Mouse (Mus musculus) kidney, embryonic 15.5 days (tissue): Measurements from ENCODE around the gene Mex3a. TPM values are rescaled to one million over a fixed set of nuclear protein-coding genes. Genes with fewer than 3 reads are reported as not detected.

ENCODE experiments used
- ATAC-seq: fragments of 200-750 bp; cut with Nextera tagmentation; replicated peaks from 2 replicates; pipeline ENCODE4 v1.8.0; 2017; ENCODE audit warnings: moderate TSS enrichment; ENCODE audit not compliant: low FRiP score
- H3K27ac ChIP-seq: fragments of 300-500 bp; sonication (generic); 2 replicates; pipeline ENCODE4 v1.5.1; 2015; ENCODE audit warnings: mild to moderate bottlenecking, inconsistent platforms
- H3K27me3 ChIP-seq: fragments of 300-500 bp; sonication (generic); 2 replicates; pipeline ENCODE4 v1.6.1; 2015; ENCODE audit warnings: inconsistent platforms
- H3K36me3 ChIP-seq: fragments of 300-500 bp; sonication (generic); 2 replicates; pipeline ENCODE4 v1.6.1; 2015; ENCODE audit warnings: inconsistent platforms
- H3K4me1 ChIP-seq: fragments of 300-500 bp; sonication (generic); 2 replicates; pipeline ENCODE4 v1.6.1; 2015; ENCODE audit warnings: inconsistent platforms
- H3K4me2 ChIP-seq: fragments of 300-500 bp; sonication (generic); 2 replicates; pipeline ENCODE4 v1.6.1; 2015; ENCODE audit warnings: moderate library complexity, mild to moderate bottlenecking, inconsistent platforms
- H3K4me3 ChIP-seq: fragments of 300-500 bp; sonication (generic); replicated peaks from 2 replicates; pipeline ENCODE4 v1.5.1; 2015; ENCODE audit warnings: mild to moderate bottlenecking, inconsistent platforms
- H3K9ac ChIP-seq: fragments of 300-500 bp; sonication (generic); 2 replicates; pipeline ENCODE4 v1.6.1; 2015; ENCODE audit warnings: mild to moderate bottlenecking, inconsistent platforms
- H3K9me3 ChIP-seq: fragments of 300-500 bp; sonication (generic); replicated peaks from 2 replicates; pipeline ENCODE4 v1.6.1; 2016; ENCODE audit warnings: inconsistent platforms
- WGBS: fragments of 180-500 bp; shearing (Covaris S2); methylation state at CpG from one replicate; pipeline ENCODE4 v1.1.7; 2015; ENCODE audit warnings: mixed read lengths; 5-methylcytosine and 5-hydroxymethylcytosine counted together
- polyA plus RNA-seq: library from polyadenylated mRNA; unstranded; fragments of >200 nt; fragmentation: Nextera tagmentation; extraction: Ambion mirVana; gene quantifications from 2 replicates; pipeline ENCODE4 v1.2.1, GENCODE M21; 2015

Mex3a gene
- polyA plus RNA-seq, 1 experiment from 2014 or later: 22.0 TPM

- ATAC-seq: peak; percentile 81
- H3K4me3 ChIP-seq: peak overlapping the region; percentile 88
- peaks cover 72% of the 10 kb centered on the region for H3K4me1 ChIP-seq
- H3K9me3 ChIP-seq: no peaks in the 10 kb centered on the region
- WGBS: 1% methylated on average over 62 of the region's 63 CpGs
- H3K27ac ChIP-seq: peak overlapping the region; percentile 99
- H3K9ac ChIP-seq: peak overlapping the region; percentile 97
- H3K36me3 ChIP-seq: peaks cover 7% of the 10 kb centered on the region
- no peaks in the 10 kb centered on the region for H3K27me3 ChIP-seq
- H3K4me2 ChIP-seq: peak overlapping the region; percentile 87
These were observed 572 bp upstream of the Mex3a start for GRCm38 (mm10) chr3:88531348-88532298.

GRCm38 (mm10) chr3:88532689-88533511 lies 705 bp downstream of the Mex3a start:
- H3K4me2 ChIP-seq: peak overlapping the region; percentile 87
- no peaks in the 10 kb centered on the region for H3K27me3 ChIP-seq
- peaks cover 73% of the 10 kb centered on the region for H3K4me1 ChIP-seq
- peak; percentile 23 for ATAC-seq
- peak overlapping the region; percentile 88 for H3K4me3 ChIP-seq
- peak overlapping the region; percentile 99 for H3K27ac ChIP-seq
- H3K9ac ChIP-seq: peak overlapping the region; percentile 97
- H3K9me3 ChIP-seq: no peaks in the 10 kb centered on the region
- under 1% methylated on average over 40 of the region's 40 CpGs for WGBS
- H3K36me3 ChIP-seq: peaks cover 20% of the 10 kb centered on the region

- Histone ChIP-seq H3K36me3 (peaks cover 28% of the 10 kb centered on the region), H3K4me2 (peak overlapping the region; percentile 87), H3K9me3 (no peaks in the 10 kb centered on the region), H3K4me3 (peak overlapping the region; percentile 88), H3K4me1 (peaks cover 74% of the 10 kb centered on the region), H3K27ac (peak overlapping the region; percentile 99), H3K27me3 (no peaks in the 10 kb centered on the region), H3K9ac (peak overlapping the region; percentile 97)
- 0% methylated on average over 4 of the region's 5 CpGs for WGBS
- no peak for ATAC-seq
These were observed 1.5 kb downstream of the Mex3a start for GRCm38 (mm10) chr3:88533706-88534105.

GRCm38 (mm10) chr3:88535005-88535404 lies 2.8 kb downstream of the Mex3a start:
- 16% methylated on average over 3 of the region's 3 CpGs for WGBS
- Histone ChIP-seq H3K27ac (peak overlapping the region; percentile 69), H3K4me2 (peak overlapping the region; percentile 87), H3K4me1 (peaks cover 70% of the 10 kb centered on the region), H3K4me3 (peak overlapping the region; percentile 88), H3K9ac (peak overlapping the region; percentile 97), H3K36me3 (peaks cover 36% of the 10 kb centered on the region), H3K27me3 (no peaks in the 10 kb centered on the region), H3K9me3 (no peaks in the 10 kb centered on the region)
- ATAC-seq: no peak

GRCm38 (mm10) chr3:88535527-88535926 lies 3.3 kb downstream of the Mex3a start:
- no peaks in the 10 kb centered on the region for H3K9me3 ChIP-seq
- no peaks in the 10 kb centered on the region for H3K27me3 ChIP-seq
- peak overlapping the region; percentile 87 for H3K4me2 ChIP-seq
- peak overlapping the region; percentile 69 for H3K27ac ChIP-seq
- H3K9ac ChIP-seq: peak overlapping the region; percentile 97
- ATAC-seq: no peak
- H3K36me3 ChIP-seq: peaks cover 42% of the 10 kb centered on the region
- 32% methylated on average over 4 of the region's 4 CpGs for WGBS
- peaks cover 68% of the 10 kb centered on the region for H3K4me1 ChIP-seq
- H3K4me3 ChIP-seq: peak overlapping the region; percentile 88

- Histone ChIP-seq H3K27ac (peak overlapping the region; percentile 69), H3K27me3 (no peaks in the 10 kb centered on the region), H3K4me2 (peak overlapping the region; percentile 87), H3K4me3 (peak overlapping the region; percentile 88), H3K36me3 (peaks cover 50% of the 10 kb centered on the region), H3K9me3 (no peaks in the 10 kb centered on the region), H3K4me1 (peaks cover 68% of the 10 kb centered on the region), H3K9ac (peak overlapping the region; percentile 35)
- ATAC-seq: peak; percentile 19
- WGBS: 6% methylated on average over 60 of the region's 64 CpGs
These were observed 4.1 kb downstream of the Mex3a start for GRCm38 (mm10) chr3:88536103-88536930.

GRCm38 (mm10) chr3:88537146-88537545 lies 5.0 kb downstream of the Mex3a start:
- Histone ChIP-seq H3K9me3 (no peaks in the 10 kb centered on the region), H3K4me2 (peak overlapping the region; percentile 87), H3K4me3 (peak overlapping the region; percentile 88), H3K36me3 (peaks cover 52% of the 10 kb centered on the region), H3K27me3 (no peaks in the 10 kb centered on the region), H3K4me1 (peaks cover 74% of the 10 kb centered on the region), H3K9ac (peak overlapping the region; percentile 35; the same call in 1 of the 2 replicates), H3K27ac (peak overlapping the region; percentile 69; the same call in 1 of the 2 replicates)
- 68% methylated on average over 6 of the region's 6 CpGs for WGBS
- ATAC-seq: no peak

- WGBS: 47% methylated on average over 9 of the region's 9 CpGs
- no peak overlapping the region for H3K4me2 ChIP-seq
- H3K9me3 ChIP-seq: no peaks in the 10 kb centered on the region
- no peak for ATAC-seq
- 0 out of 2 replicates have a peak overlapping the region, but pooled peaks have one; percentile 5 for H3K4me3 ChIP-seq
- H3K36me3 ChIP-seq: peaks cover 52% of the 10 kb centered on the region
- H3K9ac ChIP-seq: peak overlapping the region; percentile 2; the same call in 1 of the 2 replicates
- peak overlapping the region; percentile 38; the same call in 1 of the 2 replicates for H3K27ac ChIP-seq
- peaks cover 73% of the 10 kb centered on the region for H3K4me1 ChIP-seq
- H3K27me3 ChIP-seq: no peaks in the 10 kb centered on the region
These were observed 6.3 kb downstream of the Mex3a start for GRCm38 (mm10) chr3:88538271-88539145.

- H3K4me1 ChIP-seq: peaks cover 69% of the 10 kb centered on the region
- no peaks in the 10 kb centered on the region for H3K9me3 ChIP-seq
- no peaks in the 10 kb centered on the region for H3K27me3 ChIP-seq
- no peak overlapping the region for H3K4me2 ChIP-seq
- no peak overlapping the region for H3K4me3 ChIP-seq
- H3K9ac ChIP-seq: no peak overlapping the region
- H3K36me3 ChIP-seq: peaks cover 52% of the 10 kb centered on the region
- no peak for ATAC-seq
- H3K27ac ChIP-seq: no peak overlapping the region
- WGBS: 27% methylated on average over 3 of the region's 3 CpGs
These were observed 7.2 kb downstream of the Mex3a start for GRCm38 (mm10) chr3:88539397-88539796.

- 63% methylated on average over 5 of the region's 5 CpGs for WGBS
- no peak overlapping the region for H3K4me3 ChIP-seq
- H3K4me1 ChIP-seq: peaks cover 68% of the 10 kb centered on the region
- H3K4me2 ChIP-seq: no peak overlapping the region
- H3K9me3 ChIP-seq: no peaks in the 10 kb centered on the region
- no peak for ATAC-seq
- H3K27me3 ChIP-seq: no peaks in the 10 kb centered on the region
- no peak overlapping the region for H3K9ac ChIP-seq
- peak overlapping the region; percentile 5; the same call in 1 of the 2 replicates for H3K27ac ChIP-seq
- peaks cover 52% of the 10 kb centered on the region for H3K36me3 ChIP-seq
These were observed 7.9 kb downstream of the Mex3a start for GRCm38 (mm10) chr3:88540085-88540484.
